In the genomic region with DNA sequence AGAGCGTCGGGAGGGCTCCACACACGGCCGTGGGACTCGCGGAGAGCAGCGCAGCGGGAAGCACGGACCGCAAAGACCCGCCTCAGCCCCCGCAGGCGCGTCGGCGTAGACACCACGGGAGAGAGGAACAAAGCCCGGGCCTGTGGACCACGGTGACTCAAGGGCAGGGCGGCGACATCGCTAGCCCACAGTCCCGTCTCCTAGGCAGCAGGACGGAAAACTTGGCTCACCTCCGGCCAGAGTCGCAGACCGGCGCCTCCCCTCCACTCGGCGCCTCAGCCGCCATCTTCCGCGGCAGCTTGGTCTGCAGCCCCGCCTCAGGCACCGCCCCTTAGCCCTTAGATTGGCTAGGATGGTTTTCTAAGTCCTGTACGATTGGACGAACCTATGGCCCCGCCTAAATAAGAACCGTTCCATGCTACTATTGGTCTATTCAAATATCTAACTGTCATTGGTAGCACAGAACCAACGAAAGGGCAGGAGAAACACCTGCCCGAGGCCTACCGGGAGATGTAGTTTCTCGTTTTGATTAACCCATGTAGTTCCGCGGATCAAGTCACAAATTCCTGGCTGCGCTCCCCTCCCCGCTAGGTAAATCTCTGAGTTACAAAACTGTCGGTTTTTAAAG, we compare ENCODE assay signal across 8 mouse cellular contexts. TPM values are rescaled to one million over a fixed set of nuclear protein-coding genes. Genes with fewer than 3 reads are reported as not detected.
DNase-seq lines count a peak whose midpoint lies in the region; ATAC-seq lines count a peak whose summit lies in the region.

TSS of gene Arhgap19 (minus strand) at position 306 of the 628 bp plus-strand sequence.

- peak within 1 kb of the TSS; percentile 60 for H3K9ac ChIP-seq in hindbrain, embryonic 15.5 days

- H3K4me2 ChIP-seq in hindbrain, embryonic 15.5 days, result peak within 1 kb of the TSS; percentile 71

- H3K27me3 ChIP-seq in hindbrain, embryonic 15.5 days, result no peaks in the 10 kb centered on the region

- ATAC-seq in hindbrain, embryonic 15.5 days (ENCODE audit: low FRiP score, low read depth), result peak; percentile 100

- peak within 1 kb of the TSS; percentile 83 for H3K4me3 ChIP-seq in hindbrain, embryonic 15.5 days

- H3K9me3 ChIP-seq in hindbrain, embryonic 15.5 days, result no peaks in the 10 kb centered on the region

- WGBS in hindbrain, embryonic 15.5 days, result under 1% methylated on average over 48 of the region's 48 CpGs

- H3K27ac ChIP-seq in hindbrain, embryonic 15.5 days (replicated peaks), result peak within 1 kb of the TSS; percentile 54

- peaks cover 17% of the 10 kb centered on the region for H3K4me1 ChIP-seq in hindbrain, embryonic 15.5 days (replicated peaks)

- DNase-seq in T-cell, adult 2 months (ENCODE audit: low spot score), result peak; percentile 92
- peak; percentile 87 for DNase-seq in cerebellum, postnatal 36 days
- peak; percentile 84 to 95 for DNase-seq in frontal cortex, postnatal 36 days (ENCODE audit: low spot score in 2 of 2)
- peak; percentile 95 for DNase-seq in left cerebral cortex, adult 11 months (ENCODE audit: low spot score)
- peak; percentile 93 to 94 for DNase-seq in lung, postnatal 4 days
- peak; percentile 88 for DNase-seq in retina, postnatal 7 days (ENCODE audit: low read depth, low spot score)
- DNase-seq in urinary bladder, adult 2 months (ENCODE audit: low spot score), result peak; percentile 70

- no peaks in the 10 kb centered on the region for H3K36me3 ChIP-seq in hindbrain, embryonic 15.5 days

RNA-seq across cellular contexts. Expression of gene Arhgap19, which starts in this region (rescaled TPM):
- polyA plus RNA-seq in hindbrain, embryonic 15.5 days (2015; fragmentation: Nextera tagmentation; extraction: Ambion mirVana), result 5.8 and 6.6 TPM in 2 replicates
- polyA plus RNA-seq in urinary bladder, adult 2 months (2012; rRNA removed), result 4.3 and 4.6 TPM in 2 replicates

Comparison
In these comparisons a context has a peak if more than half of its experiments do, and no peak if none do; other contexts are left out.
1. Peak in every context shown above with its lines: DNase-seq, ATAC-seq, H3K4me3 ChIP-seq and H3K27ac ChIP-seq.